Mouse (Mus musculus) retina, adult 2 months (tissue): Measurements from ENCODE around the gene Mxd1.

Experiments used
- DNase-seq: peaks from one replicate; pipeline ENCODE4 v3.0.0-alpha.2; 2012; ENCODE audit warnings: low read depth, low spot score

Mxd1 gene

GRCm38 (mm10) chr6:86646143-86646542 is 22.8 kb downstream of the Mxd1 start:
- DNase-seq, result no peak

- DNase-seq, result no peak
Observed at GRCm38 (mm10) chr6:86645551-86645950, 23.4 kb downstream of the Mxd1 start.

- DNase-seq, result no peak
Observed at GRCm38 (mm10) chr6:86644775-86645400, 24.1 kb downstream of the Mxd1 start.

GRCm38 (mm10) chr6:86641716-86642115 is 27.2 kb downstream of the Mxd1 start:
- no peak for DNase-seq

- no peak for DNase-seq
Observed at GRCm38 (mm10) chr6:86640776-86641175, 28.2 kb downstream of the Mxd1 start.

GRCm38 (mm10) chr6:86640161-86640560 is 28.8 kb downstream of the Mxd1 start:
- no peak for DNase-seq

- DNase-seq, result no peak
Observed at GRCm38 (mm10) chr6:86639180-86640160, 29.5 kb downstream of the Mxd1 start.

GRCm38 (mm10) chr6:86638434-86638833 is 30.5 kb downstream of the Mxd1 start:
- no peak for DNase-seq

GRCm38 (mm10) chr6:86637860-86638259 is 31.1 kb downstream of the Mxd1 start:
- DNase-seq, result no peak

GRCm38 (mm10) chr6:86637171-86637835 is 31.7 kb downstream of the Mxd1 start:
- DNase-seq, result no peak

GRCm38 (mm10) chr6:86636495-86636894 is 32.5 kb downstream of the Mxd1 start:
- DNase-seq, result no peak

- no peak for DNase-seq
Observed at GRCm38 (mm10) chr6:86630141-86630540, 38.8 kb downstream of the Mxd1 start.

GRCm38 (mm10) chr6:86627946-86628345 is 41.0 kb downstream of the Mxd1 start, which contains the start of gene Asprv1:
Gene Asprv1, plus strand, starts transcription at chr6:86628164.
- no peak for DNase-seq

GRCm38 (mm10) chr6:86624074-86625030 is 44.6 kb downstream of the Mxd1 start:
- no peak for DNase-seq

GRCm38 (mm10) chr6:86623201-86623600 is 45.8 kb downstream of the Mxd1 start:
- no peak for DNase-seq

GRCm38 (mm10) chr6:86615301-86615700 is 53.7 kb downstream of the Mxd1 start:
- no peak for DNase-seq

GRCm38 (mm10) chr6:86610714-86611113 is 58.2 kb downstream of the Mxd1 start:
- no peak for DNase-seq

GRCm38 (mm10) chr6:86609235-86609634 is 59.7 kb downstream of the Mxd1 start:
- DNase-seq, result no peak

- DNase-seq, result no peak
Observed at GRCm38 (mm10) chr6:86607471-86607870, 61.5 kb downstream of the Mxd1 start.

GRCm38 (mm10) chr6:86606289-86606688 is 62.7 kb downstream of the Mxd1 start:
- no peak for DNase-seq

GRCm38 (mm10) chr6:86605260-86605659 is 63.7 kb downstream of the Mxd1 start:
- DNase-seq, result no peak
